Mouse (Mus musculus) embryonic fibroblast, embryonic 13.5 days (primary cell): ENCODE results near the gene Rab11fip5. TPM values are rescaled to one million over a fixed set of nuclear protein-coding genes. Genes with fewer than 3 reads are reported as not detected.

ENCODE experiments used
- H3K27ac ChIP-seq: 2 replicates; pipeline ENCODE4 v1.5.1; 2012; ENCODE audit warnings: low read length, control low read depth, inconsistent platforms; ENCODE audit not compliant: insufficient read depth
- H3K4me1 ChIP-seq: 2 replicates; pipeline ENCODE4 v1.6.1; 2011; ENCODE audit warnings: low read length; ENCODE audit not compliant: control insufficient read depth, insufficient read depth
- H3K4me3 ChIP-seq: 2 replicates; pipeline ENCODE4 v1.5.1; 2011; ENCODE audit warnings: mild to moderate bottlenecking, control low read depth, low read length; ENCODE audit not compliant: insufficient read depth
- CTCF ChIP-seq: IDR thresholded peaks from 2 replicates; pipeline ENCODE4 v1.5.1; 2011; ENCODE audit warnings: mild to moderate bottlenecking, control low read depth, low read length, moderate library complexity, borderline replicate concordance; ENCODE audit not compliant: insufficient read depth
- POLR2A ChIP-seq: IDR thresholded peaks from 2 replicates; pipeline ENCODE4 v1.6.1; 2011; ENCODE audit warnings: low read depth, mild to moderate bottlenecking, control low read depth, low read length, moderate library complexity
- polyA plus RNA-seq: library from polyadenylated mRNA; stranded (reverse); fragments of >200 nt; gene quantifications from 2 replicates; pipeline ENCODE4 v1.2.4, GENCODE M21; 2011; ENCODE audit warnings: low read depth; ENCODE audit not compliant: missing spikeins, insufficient read length

Gene Rab11fip5
- polyA plus RNA-seq, 1 experiment: 27.2 TPM

GRCm38 (mm10) chr6:85395360-85395759 is 20.9 kb upstream of the Rab11fip5 start:
- H3K27ac ChIP-seq: no peak overlapping the region
- TF ChIP-seq CTCF (no peak), POLR2A (no peak)
- no peak overlapping the region for H3K4me3 ChIP-seq
- H3K4me1 ChIP-seq: no peaks in the 10 kb centered on the region

GRCm38 (mm10) chr6:85391803-85392202 is 17.4 kb upstream of the Rab11fip5 start:
- Histone ChIP-seq H3K4me3 (no peak overlapping the region), H3K27ac (no peak overlapping the region), H3K4me1 (no peaks in the 10 kb centered on the region)
- peak; percentile 64; the same call in 1 of the 2 replicates for TF ChIP-seq CTCF
- no peak for TF ChIP-seq POLR2A

- H3K27ac ChIP-seq: no peak overlapping the region
- TF ChIP-seq POLR2A: no peak
- no peak for TF ChIP-seq CTCF
Observed at GRCm38 (mm10) chr6:85388608-85389007, 14.2 kb upstream of the Rab11fip5 start.

GRCm38 (mm10) chr6:85382791-85383190 is 8.4 kb upstream of the Rab11fip5 start:
- no peak for TF ChIP-seq CTCF
- no peak for TF ChIP-seq POLR2A
- H3K4me1 ChIP-seq: peaks cover 9% of the 10 kb centered on the region
- H3K4me3 ChIP-seq: no peak overlapping the region
- H3K27ac ChIP-seq: peak overlapping the region; percentile 69

More at GRCm38 (mm10) chr6:85388608-85389007, 14.2 kb upstream of the Rab11fip5 start:
- H3K4me1 ChIP-seq: no peaks in the 10 kb centered on the region
- no peak overlapping the region for H3K4me3 ChIP-seq

GRCm38 (mm10) chr6:85381648-85382020 is 7.2 kb upstream of the Rab11fip5 start:
- Histone ChIP-seq H3K27ac (no peak overlapping the region), H3K4me1 (peaks cover 9% of the 10 kb centered on the region), H3K4me3 (no peak overlapping the region)
- no peak for TF ChIP-seq CTCF
- no peak for TF ChIP-seq POLR2A

- TF ChIP-seq CTCF (no peak), POLR2A (no peak)
- H3K27ac ChIP-seq: no peak overlapping the region
Observed at GRCm38 (mm10) chr6:85380901-85381647, 6.6 kb upstream of the Rab11fip5 start.

GRCm38 (mm10) chr6:85380201-85380900 is 5.9 kb upstream of the Rab11fip5 start:
- TF ChIP-seq CTCF (peak; percentile 42; the same call in 1 of the 2 replicates), POLR2A (no peak)
- Histone ChIP-seq H3K4me1 (peaks cover 9% of the 10 kb centered on the region), H3K4me3 (no peak overlapping the region), H3K27ac (no peak overlapping the region)

More at GRCm38 (mm10) chr6:85380901-85381647, 6.6 kb upstream of the Rab11fip5 start:
- Histone ChIP-seq H3K4me3 (no peak overlapping the region), H3K4me1 (peaks cover 9% of the 10 kb centered on the region)

- TF ChIP-seq POLR2A (no peak), CTCF (no peak)
- Histone ChIP-seq H3K27ac (no peak overlapping the region), H3K4me1 (peaks cover 9% of the 10 kb centered on the region), H3K4me3 (no peak overlapping the region)
Observed at GRCm38 (mm10) chr6:85378629-85379028, 4.2 kb upstream of the Rab11fip5 start.

- Histone ChIP-seq H3K4me1 (peaks cover 9% of the 10 kb centered on the region), H3K4me3 (no peak overlapping the region), H3K27ac (no peak overlapping the region)
- TF ChIP-seq CTCF (no peak), POLR2A (no peak)
Observed at GRCm38 (mm10) chr6:85377876-85378275, 3.4 kb upstream of the Rab11fip5 start.
